Mouse (Mus musculus): ENCODE measurements at regions not wholly inside any gene's neighbourhood (a gene's known extent, or its start where the extent isn't known, plus 50 kb on each side); places are given as distances from the start of the nearest gene placed in this dataset.

- H3K4me3 ChIP-seq: no peak overlapping the region
- H3K36me3 ChIP-seq: no peaks in the 10 kb centered on the region
- H3K27ac ChIP-seq (replicated peaks): no peak overlapping the region; the same call in 1 of the 2 replicates
- peaks cover 76% of the 10 kb centered on the region for H3K27me3 ChIP-seq (ENCODE audit: low read depth, poor library complexity, severe bottlenecking)
- peaks cover 90% of the 10 kb centered on the region for H3K4me1 ChIP-seq
- no peak for DNase-seq (ENCODE audit: low spot score)
- 54% methylated on average over 4 of the region's 4 CpGs for WGBS
- H3K9me3 ChIP-seq (replicated peaks): no peaks in the 10 kb centered on the region
Measured at GRCm38 (mm10) chr12:112235841-112236240, 89.8 kb downstream of the Kif26a start.

GRCm38 (mm10) chr12:112237061-112237490 lies 91.1 kb downstream of the Kif26a start:
- Histone ChIP-seq H3K4me1 (peaks cover 90% of the 10 kb centered on the region), H3K27ac (replicated peaks) (peak overlapping the region; percentile 88)
- no peak for DNase-seq (ENCODE audit: low spot score)

GRCm38 (mm10) chr12:112238834-112239233 lies 92.8 kb downstream of the Kif26a start:
- no peaks in the 10 kb centered on the region for H3K36me3 ChIP-seq
- peaks cover 92% of the 10 kb centered on the region for H3K4me1 ChIP-seq
- peak overlapping the region; percentile 88 for H3K27ac ChIP-seq (replicated peaks)
- peak overlapping the region; percentile 7; the same call in 1 of the 2 replicates for H3K4me3 ChIP-seq
- WGBS: 8% methylated on average over 7 of the region's 7 CpGs
- no peaks in the 10 kb centered on the region for H3K9me3 ChIP-seq (replicated peaks)
- H3K27me3 ChIP-seq (ENCODE audit: low read depth, poor library complexity, severe bottlenecking): peaks cover 64% of the 10 kb centered on the region
- DNase-seq (ENCODE audit: low spot score): peak; percentile 44

More at GRCm38 (mm10) chr12:112237061-112237490, 91.1 kb downstream of the Kif26a start:
- no peaks in the 10 kb centered on the region for H3K36me3 ChIP-seq
- no peak overlapping the region for H3K4me3 ChIP-seq
- WGBS: 65% methylated on average over 13 of the region's 13 CpGs
- peaks cover 73% of the 10 kb centered on the region for H3K27me3 ChIP-seq (ENCODE audit: low read depth, poor library complexity, severe bottlenecking)
- H3K9me3 ChIP-seq (replicated peaks): no peaks in the 10 kb centered on the region

- peak; percentile 60 for DNase-seq (ENCODE audit: low spot score)
- peaks cover 54% of the 10 kb centered on the region for H3K27me3 ChIP-seq (ENCODE audit: low read depth, poor library complexity, severe bottlenecking)
- 6% methylated on average over 3 of the region's 3 CpGs for WGBS
- H3K9me3 ChIP-seq (replicated peaks): no peaks in the 10 kb centered on the region
- no peak overlapping the region for H3K4me3 ChIP-seq
- peaks cover 79% of the 10 kb centered on the region for H3K4me1 ChIP-seq
- no peaks in the 10 kb centered on the region for H3K36me3 ChIP-seq
- peak overlapping the region; percentile 88 for H3K27ac ChIP-seq (replicated peaks)
Measured at GRCm38 (mm10) chr12:112241740-112242171, 95.7 kb downstream of the Kif26a start.

GRCm38 (mm10) chr12:112243231-112243630 lies 97.2 kb downstream of the Kif26a start:
- H3K4me3 ChIP-seq: no peak overlapping the region
- H3K4me1 ChIP-seq: peaks cover 65% of the 10 kb centered on the region
- no peaks in the 10 kb centered on the region for H3K9me3 ChIP-seq (replicated peaks)
- H3K36me3 ChIP-seq: no peaks in the 10 kb centered on the region
- peak; percentile 52 for DNase-seq (ENCODE audit: low spot score)
- 71% methylated on average over 5 of the region's 5 CpGs for WGBS
- peak overlapping the region; percentile 88 for H3K27ac ChIP-seq (replicated peaks)
- H3K27me3 ChIP-seq (ENCODE audit: low read depth, poor library complexity, severe bottlenecking): peaks cover 55% of the 10 kb centered on the region

- 0 out of 2 replicates have a peak overlapping the region, but pooled peaks have one; percentile 4 for H3K27ac ChIP-seq (replicated peaks)
- H3K36me3 ChIP-seq: no peaks in the 10 kb centered on the region
- peaks cover 26% of the 10 kb centered on the region for H3K4me1 ChIP-seq
- WGBS: 50% methylated on average over 8 of the region's 8 CpGs
- DNase-seq (ENCODE audit: low spot score): no peak
- H3K4me3 ChIP-seq: no peak overlapping the region
- H3K27me3 ChIP-seq (ENCODE audit: low read depth, poor library complexity, severe bottlenecking): peaks cover 91% of the 10 kb centered on the region
- no peaks in the 10 kb centered on the region for H3K9me3 ChIP-seq (replicated peaks)
Measured at GRCm38 (mm10) chr12:112250894-112251293, 104.9 kb downstream of the Kif26a start.

- no peak for DNase-seq (ENCODE audit: low spot score)
- WGBS: 58% methylated on average over 10 of the region's 10 CpGs
- peaks cover 77% of the 10 kb centered on the region for H3K27me3 ChIP-seq (ENCODE audit: low read depth, poor library complexity, severe bottlenecking)
- H3K4me3 ChIP-seq: no peak overlapping the region
- no peaks in the 10 kb centered on the region for H3K36me3 ChIP-seq
- H3K4me1 ChIP-seq: peaks cover 29% of the 10 kb centered on the region
- H3K9me3 ChIP-seq (replicated peaks): no peaks in the 10 kb centered on the region
- no peak overlapping the region for H3K27ac ChIP-seq (replicated peaks)
Measured at GRCm38 (mm10) chr12:112253461-112253860, 107.5 kb downstream of the Kif26a start.

GRCm38 (mm10) chr12:112255223-112255622 lies 109.2 kb downstream of the Kif26a start:
- 92% methylated on average over 12 of the region's 12 CpGs for WGBS
- H3K27me3 ChIP-seq (ENCODE audit: low read depth, poor library complexity, severe bottlenecking): peaks cover 69% of the 10 kb centered on the region
- H3K4me3 ChIP-seq: no peak overlapping the region

GRCm38 (mm10) chr12:112257691-112258090 lies 111.7 kb downstream of the Kif26a start:
- no peaks in the 10 kb centered on the region for H3K36me3 ChIP-seq
- DNase-seq (ENCODE audit: low spot score): no peak
- H3K27me3 ChIP-seq (ENCODE audit: low read depth, poor library complexity, severe bottlenecking): peaks cover 69% of the 10 kb centered on the region
- no peak overlapping the region for H3K4me3 ChIP-seq
- 28% methylated on average over 11 of the region's 11 CpGs for WGBS
- H3K9me3 ChIP-seq (replicated peaks): no peaks in the 10 kb centered on the region
- peaks cover 18% of the 10 kb centered on the region for H3K4me1 ChIP-seq
- H3K27ac ChIP-seq (replicated peaks): no peak overlapping the region

More at GRCm38 (mm10) chr12:112255223-112255622, 109.2 kb downstream of the Kif26a start:
- Histone ChIP-seq H3K36me3 (no peaks in the 10 kb centered on the region), H3K9me3 (replicated peaks) (no peaks in the 10 kb centered on the region), H3K27ac (replicated peaks) (no peak overlapping the region), H3K4me1 (peaks cover 28% of the 10 kb centered on the region)
- no peak for DNase-seq (ENCODE audit: low spot score)

GRCm38 (mm10) chr12:112263283-112264056 lies 117.5 kb downstream of the Kif26a start:
- H3K9me3 ChIP-seq (replicated peaks): no peaks in the 10 kb centered on the region
- whole genome bisulfite sequencing: 87% methylated on average over 14 of the region's 14 CpGs
- H3K27ac ChIP-seq (replicated peaks): peak overlapping the region; percentile 46; the same call in 1 of the 2 replicates
- no peak for DNase-seq (ENCODE audit: low spot score)
- H3K27me3 ChIP-seq (ENCODE audit: low read depth, poor library complexity, severe bottlenecking): peaks cover 78% of the 10 kb centered on the region
- H3K36me3 ChIP-seq: no peaks in the 10 kb centered on the region
- peaks cover 26% of the 10 kb centered on the region for H3K4me1 ChIP-seq
- no peak overlapping the region for H3K4me3 ChIP-seq

- no peaks in the 10 kb centered on the region for H3K36me3 ChIP-seq
- H3K27me3 ChIP-seq (ENCODE audit: low read depth, poor library complexity, severe bottlenecking): peaks cover 79% of the 10 kb centered on the region
- no peak overlapping the region for H3K27ac ChIP-seq (replicated peaks)
- peaks cover 26% of the 10 kb centered on the region for H3K4me1 ChIP-seq
- 88% methylated on average over 7 of the region's 7 CpGs for WGBS
- H3K9me3 ChIP-seq (replicated peaks): no peaks in the 10 kb centered on the region
- DNase-seq (ENCODE audit: low spot score): no peak
- no peak overlapping the region for H3K4me3 ChIP-seq
Measured at GRCm38 (mm10) chr12:112264201-112264600, 118.2 kb downstream of the Kif26a start.

GRCm38 (mm10) chr12:112265289-112265969 lies 119.4 kb downstream of the Kif26a start:
- Histone ChIP-seq H3K27ac (replicated peaks) (peak overlapping the region; percentile 46; the same call in 1 of the 2 replicates), H3K4me1 (peaks cover 21% of the 10 kb centered on the region), H3K36me3 (no peaks in the 10 kb centered on the region), H3K9me3 (replicated peaks) (no peaks in the 10 kb centered on the region), H3K27me3 (ENCODE audit: low read depth, poor library complexity, severe bottlenecking) (peaks cover 72% of the 10 kb centered on the region), H3K4me3 (no peak overlapping the region)
- 82% methylated on average over 10 of the region's 10 CpGs for WGBS
- no peak for DNase-seq (ENCODE audit: low spot score)

- no peak overlapping the region for H3K4me3 ChIP-seq
- H3K27me3 ChIP-seq (ENCODE audit: low read depth, poor library complexity, severe bottlenecking): peaks cover 76% of the 10 kb centered on the region
- H3K4me1 ChIP-seq: peaks cover 66% of the 10 kb centered on the region
- H3K27ac ChIP-seq (replicated peaks): peak overlapping the region; percentile 69
- DNase-seq (ENCODE audit: low spot score): no peak
- no peaks in the 10 kb centered on the region for H3K36me3 ChIP-seq
- H3K9me3 ChIP-seq (replicated peaks): no peaks in the 10 kb centered on the region
- WGBS: 90% methylated on average over 6 of the region's 6 CpGs
Measured at GRCm38 (mm10) chr12:112274026-112274425, 128.0 kb downstream of the Kif26a start.

All from midbrain, embryonic 10.5 days (tissue).